Mouse (Mus musculus) T-helper 2 cell (primary cell): ENCODE results near the gene Traip.
"Not testable (repeated sequence)": the region's sequence is repeated elsewhere in the genome, so short reads cannot be mapped to it uniquely, and the experiment has no call there.

Source experiments
- in situ Hi-C: fragments of 300-600 bp; cut with MboI, MseI; formaldehyde crosslinking; loops from one replicate; pipeline ENCODE4 v1.15.1; 2025; ENCODE audit warnings: high pct_unique_total_duplicates

Gene Traip

GRCm38 (mm10) chr9:107996049-107996448 lies 46.1 kb downstream of the Traip start, which contains the start of gene Gm20662:
Gene Gm20662, plus strand, starts transcription at chr9:107996349.
- in situ Hi-C loops = no loop called here

DNA sequence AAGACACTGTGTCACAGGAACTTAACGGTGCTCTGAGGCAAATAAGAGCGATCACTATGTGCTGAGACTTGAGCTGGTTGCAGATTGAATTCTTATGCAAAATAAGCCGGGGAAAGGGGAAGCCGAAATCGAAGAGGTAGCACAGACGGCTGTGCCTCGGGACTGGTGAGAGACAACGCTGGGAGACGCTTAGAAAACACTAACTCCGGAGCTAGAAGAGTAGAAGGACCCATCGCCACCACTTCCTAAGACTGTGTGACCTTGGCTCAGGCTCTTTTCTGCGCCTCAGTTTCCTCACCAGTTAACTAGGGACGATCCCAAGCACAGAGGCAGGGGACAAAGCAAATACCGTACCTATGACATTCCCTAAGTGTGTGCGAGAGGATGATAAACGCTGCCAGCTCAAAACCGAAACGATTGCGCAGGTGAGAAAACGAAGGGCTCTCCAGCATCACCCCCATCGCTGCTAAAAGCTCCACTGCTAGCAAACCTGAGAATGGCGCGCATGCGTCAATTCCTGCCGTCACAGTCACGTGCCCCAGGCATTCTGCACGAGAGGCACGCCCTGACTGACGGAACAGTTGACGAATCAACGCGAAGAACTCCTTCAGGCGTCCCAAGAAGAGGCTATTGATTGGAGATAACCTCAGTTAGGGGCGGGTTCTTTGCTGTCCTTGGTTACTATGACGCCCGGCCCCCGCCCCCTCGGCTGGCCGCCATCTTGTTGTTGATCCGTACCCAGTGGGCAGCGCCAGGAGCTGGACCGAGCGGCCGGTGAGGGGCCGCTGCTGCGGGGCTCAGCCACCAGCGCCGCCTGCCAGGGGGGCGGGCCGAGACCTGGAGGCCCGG lies 52.2 kb downstream of the Traip start, which contains the start of gene Ip6k1:
Gene Ip6k1 (plus strand): TSS at position 580 of the 849 bp plus-strand sequence.
- in situ Hi-C loops = no loop called here

GRCm38 (mm10) chr9:108002778-108003530 lies 53.0 kb downstream of the Traip start:
- in situ Hi-C loops = no loop called here

GRCm38 (mm10) chr9:108003531-108003890 lies 53.6 kb downstream of the Traip start:
- in situ Hi-C loops = no loop called here

GRCm38 (mm10) chr9:108008041-108008440 lies 58.1 kb downstream of the Traip start:
- in situ Hi-C loops = no loop called here

- in situ Hi-C loops = no loop called here
These were observed 60.4 kb downstream of the Traip start for GRCm38 (mm10) chr9:108010385-108010784.

DNA sequence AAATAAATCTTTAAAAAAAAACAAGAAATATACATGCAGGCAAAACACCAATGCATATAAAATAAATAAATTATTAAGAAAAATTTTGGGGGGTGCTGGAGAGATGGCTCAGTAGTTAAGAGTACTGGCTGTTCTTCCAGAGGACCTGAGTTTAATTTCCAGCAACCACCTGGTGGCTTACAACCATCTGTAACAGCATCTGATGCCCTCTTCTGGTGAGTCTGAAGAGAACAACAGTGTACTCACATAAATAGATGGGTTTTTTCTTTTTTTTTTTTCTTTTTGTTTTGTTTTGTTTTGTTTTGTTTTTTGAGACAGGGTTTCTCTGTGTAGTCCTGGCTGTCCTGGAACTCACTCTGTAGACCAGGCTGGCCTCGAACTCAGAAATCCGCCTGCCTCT lies 63.6 kb downstream of the Traip start:
- in situ Hi-C loops = not testable (repeated sequence)

DNA sequence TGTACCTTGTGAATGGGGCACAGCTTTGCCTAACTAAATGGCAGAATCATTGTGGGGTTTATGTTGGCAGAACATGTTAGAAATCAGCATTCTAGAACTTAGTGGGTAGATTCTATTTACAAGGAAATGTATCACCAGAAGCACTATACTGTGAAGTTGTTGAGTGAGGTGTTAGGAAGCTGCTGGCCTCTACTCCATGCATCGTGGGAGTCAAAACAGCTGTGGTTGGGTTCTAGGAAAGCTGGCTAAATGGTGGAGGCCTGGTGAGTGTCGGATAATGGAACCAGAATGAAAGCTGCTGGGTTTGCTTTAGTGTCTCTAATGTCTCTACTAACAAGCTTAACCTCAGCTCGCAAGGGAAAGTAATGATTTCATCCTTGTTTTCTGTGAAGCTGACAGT lies 67.2 kb downstream of the Traip start:
- in situ Hi-C loops = no loop called here

GRCm38 (mm10) chr9:108020741-108021140 lies 70.8 kb downstream of the Traip start:
- in situ Hi-C loops = no loop called here
